Mouse (Mus musculus): ENCODE measurements around the gene Ablim1. TPM values are rescaled to one million over a fixed set of nuclear protein-coding genes. Genes with fewer than 3 reads are reported as not detected.

The Ablim1 gene
- polyA plus RNA-seq, 2 experiments: 3.0 to 4.7 TPM

DNA sequence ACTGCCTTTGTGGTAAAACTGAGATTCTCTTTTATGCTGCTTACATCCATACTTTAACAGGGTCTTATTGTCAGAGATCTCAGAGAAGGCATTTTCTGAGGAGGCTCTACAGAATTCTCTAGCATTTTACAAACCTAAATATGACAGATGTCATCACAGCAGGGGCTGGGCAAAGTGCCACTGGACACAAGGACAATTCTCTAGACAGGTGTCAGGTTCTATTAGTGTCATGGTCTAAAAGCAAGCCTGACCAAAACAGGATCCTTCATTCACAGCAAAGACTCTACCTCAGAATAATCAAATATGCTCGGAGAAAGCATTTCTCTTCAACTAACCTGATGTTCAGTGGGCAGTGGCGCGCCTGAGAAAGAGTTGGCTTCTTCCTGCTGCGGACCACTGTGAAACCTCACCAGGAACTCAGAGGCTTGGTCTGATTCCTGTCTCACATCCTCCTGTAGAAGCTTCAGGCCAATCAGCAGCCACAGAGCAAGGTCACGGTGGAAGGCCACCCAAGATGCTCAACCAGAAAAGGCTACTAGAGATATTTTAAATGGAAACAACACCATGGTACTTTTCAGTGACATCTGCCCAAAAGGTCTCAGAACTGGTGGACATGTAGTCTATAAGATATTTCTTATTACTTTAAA lies 230.1 kb downstream of the Ablim1 start:
- 57% methylated on average over 5 of the region's 5 CpGs for WGBS (ENCODE audit: insufficient replicate concordance)
- no peaks in the 10 kb centered on the region for H3K27me3 ChIP-seq (ENCODE audit: control insufficient read depth, insufficient read depth, low read length)
- H3K4me3 ChIP-seq (ENCODE audit: insufficient read depth in 1 of 2, low read depth in 2 of 2, low read length in 2 of 2): no peak overlapping the region
- no peak overlapping the region for H3K9ac ChIP-seq (replicated peaks)
- H3K27ac ChIP-seq: no peak overlapping the region
- H3K36me3 ChIP-seq (replicated peaks; ENCODE audit: control insufficient read depth, insufficient read depth, low read depth): no peaks in the 10 kb centered on the region
- TF ChIP-seq EP300 (IDR thresholded peaks at IDR 0.05; ENCODE audit: low read depth): no peak
- no peak for TF ChIP-seq CTCF (IDR thresholded peaks at IDR 0.05; ENCODE audit: low read depth)
- no peaks in the 10 kb centered on the region for H3K9me3 ChIP-seq (ENCODE audit: control insufficient read depth, low read length)
- no peak for ATAC-seq (ENCODE audit: insufficient read depth)
- H3K4me1 ChIP-seq (replicated peaks; ENCODE audit: control insufficient read depth in 2 of 2, insufficient read depth in 2 of 2, low read length in 1 of 2): no peaks in the 10 kb centered on the region
- H3K4me2 ChIP-seq (ENCODE audit: low read depth): no peak overlapping the region
- DNase-seq (ENCODE audit: low read depth in 3 of 3, low spot score in 3 of 3): no peak

DNA sequence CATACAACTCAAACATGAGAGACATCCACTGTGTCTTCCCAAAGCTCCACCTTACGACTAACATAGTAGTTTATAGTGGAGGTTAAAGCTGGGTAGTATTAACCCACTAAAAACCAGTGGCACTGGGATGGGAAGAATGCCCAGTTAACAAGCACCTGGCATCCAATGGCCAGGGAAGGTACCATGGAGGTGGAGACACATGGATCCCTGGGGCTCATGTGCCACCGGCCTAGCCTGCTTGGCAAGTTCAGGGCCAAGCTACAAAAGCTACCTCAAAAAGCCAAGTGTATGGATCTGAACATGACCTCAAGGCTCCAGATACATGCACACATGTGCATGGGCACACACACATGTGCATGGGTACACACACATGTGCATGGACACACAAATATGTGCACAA lies 230.8 kb downstream of the Ablim1 start:
- Histone ChIP-seq H3K4me3 (ENCODE audit: insufficient read depth in 1 of 2, low read depth in 2 of 2, low read length in 2 of 2) (no peak overlapping the region), H3K4me1 (replicated peaks; ENCODE audit: control insufficient read depth in 2 of 2, insufficient read depth in 2 of 2, low read length in 1 of 2) (no peaks in the 10 kb centered on the region), H3K9ac (replicated peaks) (no peak overlapping the region), H3K4me2 (ENCODE audit: low read depth) (no peak overlapping the region), H3K27ac (no peak overlapping the region), H3K9me3 (ENCODE audit: control insufficient read depth, low read length) (no peaks in the 10 kb centered on the region), H3K27me3 (ENCODE audit: control insufficient read depth, insufficient read depth, low read length) (no peaks in the 10 kb centered on the region), H3K36me3 (replicated peaks; ENCODE audit: control insufficient read depth, insufficient read depth, low read depth) (no peaks in the 10 kb centered on the region)
- WGBS (ENCODE audit: insufficient replicate concordance): 72% methylated on average over 2 of the region's 2 CpGs
- no peak for ATAC-seq (ENCODE audit: insufficient read depth)
- no peak for DNase-seq (ENCODE audit: low read depth in 3 of 3, low spot score in 3 of 3)
- no peak for TF ChIP-seq CTCF (IDR thresholded peaks at IDR 0.05; ENCODE audit: low read depth)
- no peak for TF ChIP-seq EP300 (IDR thresholded peaks at IDR 0.05; ENCODE audit: low read depth)

DNA sequence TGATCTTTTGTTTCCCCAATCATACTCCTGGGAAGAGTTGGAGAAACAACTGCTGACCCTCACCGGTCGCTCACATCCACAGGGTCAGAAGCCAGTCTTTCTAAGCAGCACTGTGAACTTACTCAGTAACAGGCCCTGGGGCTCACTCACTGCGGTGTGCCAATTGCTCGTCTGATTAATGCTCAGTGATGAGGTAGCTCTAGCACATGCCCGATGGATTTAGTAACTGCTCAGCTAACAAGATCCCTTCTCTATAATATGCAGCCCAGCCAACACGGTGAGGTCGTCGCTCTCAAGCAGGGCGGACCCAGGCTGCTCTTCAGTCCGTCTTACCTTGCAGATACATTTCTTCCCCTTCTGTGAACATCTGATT lies 231.6 kb downstream of the Ablim1 start:
- ATAC-seq (ENCODE audit: insufficient read depth) (no peak), DNase-seq (ENCODE audit: low read depth in 3 of 3, low spot score in 3 of 3) (no peak)
- Histone ChIP-seq H3K9ac (replicated peaks) (no peak overlapping the region), H3K4me2 (ENCODE audit: low read depth) (no peak overlapping the region), H3K4me1 (replicated peaks; ENCODE audit: control insufficient read depth in 2 of 2, insufficient read depth in 2 of 2, low read length in 1 of 2) (no peaks in the 10 kb centered on the region), H3K27me3 (ENCODE audit: control insufficient read depth, insufficient read depth, low read length) (no peaks in the 10 kb centered on the region), H3K4me3 (ENCODE audit: insufficient read depth in 1 of 2, low read depth in 2 of 2, low read length in 2 of 2) (no peak overlapping the region), H3K9me3 (ENCODE audit: control insufficient read depth, low read length) (no peaks in the 10 kb centered on the region), H3K36me3 (replicated peaks; ENCODE audit: control insufficient read depth, insufficient read depth, low read depth) (no peaks in the 10 kb centered on the region), H3K27ac (no peak overlapping the region)
- WGBS (ENCODE audit: insufficient replicate concordance): 70% methylated on average over 10 of the region's 10 CpGs
- TF ChIP-seq EP300 (IDR thresholded peaks at IDR 0.05; ENCODE audit: low read depth) (no peak), CTCF (IDR thresholded peaks at IDR 0.05; ENCODE audit: low read depth) (no peak)

- no peak for DNase-seq (ENCODE audit: low read depth in 3 of 3, low spot score in 3 of 3)
- H3K27ac ChIP-seq: no peak overlapping the region
- TF ChIP-seq CTCF (IDR thresholded peaks at IDR 0.05; ENCODE audit: low read depth) (no peak), EP300 (IDR thresholded peaks at IDR 0.05; ENCODE audit: low read depth) (no peak)
- WGBS (ENCODE audit: insufficient replicate concordance): 58% methylated on average over 17 of the region's 17 CpGs
- no peak overlapping the region for H3K4me2 ChIP-seq (ENCODE audit: low read depth)
- no peak for ATAC-seq (ENCODE audit: insufficient read depth)
- H3K4me3 ChIP-seq (ENCODE audit: insufficient read depth in 1 of 2, low read depth in 2 of 2, low read length in 2 of 2): no peak overlapping the region
- no peaks in the 10 kb centered on the region for H3K27me3 ChIP-seq (ENCODE audit: control insufficient read depth, insufficient read depth, low read length)
- no peaks in the 10 kb centered on the region for H3K4me1 ChIP-seq (replicated peaks; ENCODE audit: control insufficient read depth in 2 of 2, insufficient read depth in 2 of 2, low read length in 1 of 2)
- H3K9me3 ChIP-seq (ENCODE audit: control insufficient read depth, low read length): no peaks in the 10 kb centered on the region
- no peaks in the 10 kb centered on the region for H3K36me3 ChIP-seq (replicated peaks; ENCODE audit: control insufficient read depth, insufficient read depth, low read depth)
- no peak overlapping the region for H3K9ac ChIP-seq (replicated peaks)
Observed at GRCm38 (mm10) chr19:57082454-57083182, 232.1 kb downstream of the Ablim1 start.

- 47% methylated on average over 4 of the region's 4 CpGs for WGBS (ENCODE audit: insufficient replicate concordance)
- Histone ChIP-seq H3K4me2 (ENCODE audit: low read depth) (no peak overlapping the region), H3K9ac (replicated peaks) (no peak overlapping the region), H3K27ac (no peak overlapping the region), H3K9me3 (ENCODE audit: control insufficient read depth, low read length) (no peaks in the 10 kb centered on the region), H3K4me3 (ENCODE audit: insufficient read depth in 1 of 2, low read depth in 2 of 2, low read length in 2 of 2) (no peak overlapping the region), H3K27me3 (ENCODE audit: control insufficient read depth, insufficient read depth, low read length) (no peaks in the 10 kb centered on the region), H3K36me3 (replicated peaks; ENCODE audit: control insufficient read depth, insufficient read depth, low read depth) (no peaks in the 10 kb centered on the region), H3K4me1 (replicated peaks; ENCODE audit: control insufficient read depth in 2 of 2, insufficient read depth in 2 of 2, low read length in 1 of 2) (no peaks in the 10 kb centered on the region)
- ATAC-seq (ENCODE audit: insufficient read depth): no peak
- DNase-seq (ENCODE audit: low read depth in 3 of 3, low spot score in 3 of 3): no peak
- TF ChIP-seq EP300 (IDR thresholded peaks at IDR 0.05; ENCODE audit: low read depth) (no peak), CTCF (IDR thresholded peaks at IDR 0.05; ENCODE audit: low read depth) (no peak)
Observed at GRCm38 (mm10) chr19:57081536-57081935, 233.2 kb downstream of the Ablim1 start.
